Mouse (Mus musculus): ENCODE results near the gene Lyrm9. TPM values are rescaled to one million over a fixed set of nuclear protein-coding genes. Genes with fewer than 3 reads are reported as not detected.
A peak's percentile ranks its signal among the peaks of the same experiment; 100 is the strongest.

Gene Lyrm9
- polyA plus RNA-seq, 1 experiment from 2014 or later: 13.7 TPM

- Histone ChIP-seq H3K36me3 (no peaks in the 10 kb centered on the region), H3K27me3 (no peaks in the 10 kb centered on the region), H3K9ac (replicated peaks) (no peak overlapping the region), H3K9me3 (no peaks in the 10 kb centered on the region), H3K4me1 (replicated peaks) (peaks cover 14% of the 10 kb centered on the region), H3K4me2 (no peak overlapping the region), H3K27ac (peak overlapping the region; percentile 85), H3K4me3 (replicated peaks) (no peak overlapping the region)
- no peak for ATAC-seq (ENCODE audit: insufficient number of reproducible peaks, insufficient read depth, low FRiP score, low TSS enrichment, low read depth)
- 60% methylated on average over 1 of the region's 1 CpGs for WGBS
These were observed 60.3 kb downstream of the Lyrm9 start for GRCm38 (mm10) chr11:78886693-78887092.

GRCm38 (mm10) chr11:78887102-78887971 lies 61.0 kb downstream of the Lyrm9 start:
- no peak for ATAC-seq (ENCODE audit: insufficient number of reproducible peaks, insufficient read depth, low FRiP score, low TSS enrichment, low read depth)
- H3K27me3 ChIP-seq: no peaks in the 10 kb centered on the region
- H3K4me1 ChIP-seq (replicated peaks): peaks cover 14% of the 10 kb centered on the region
- H3K9me3 ChIP-seq: no peaks in the 10 kb centered on the region
- no peak overlapping the region for H3K4me3 ChIP-seq (replicated peaks)
- H3K27ac ChIP-seq: peak overlapping the region; percentile 85
- H3K9ac ChIP-seq (replicated peaks): no peak overlapping the region
- H3K4me2 ChIP-seq: peak overlapping the region; percentile 21; the same call in 1 of the 2 replicates
- WGBS: 21% methylated on average over 9 of the region's 9 CpGs
- H3K36me3 ChIP-seq: no peaks in the 10 kb centered on the region

- H3K9ac ChIP-seq (replicated peaks): no peak overlapping the region
- H3K4me3 ChIP-seq (replicated peaks): no peak overlapping the region
- no peaks in the 10 kb centered on the region for H3K36me3 ChIP-seq
- no peak for ATAC-seq (ENCODE audit: insufficient number of reproducible peaks, insufficient read depth, low FRiP score, low TSS enrichment, low read depth)
- H3K4me2 ChIP-seq: no peak overlapping the region
- no peak overlapping the region for H3K27ac ChIP-seq
- no peaks in the 10 kb centered on the region for H3K9me3 ChIP-seq
- no peaks in the 10 kb centered on the region for H3K27me3 ChIP-seq
- H3K4me1 ChIP-seq (replicated peaks): peaks cover 14% of the 10 kb centered on the region
- 87% methylated on average over 4 of the region's 4 CpGs for WGBS
These were observed 62.8 kb downstream of the Lyrm9 start for GRCm38 (mm10) chr11:78889156-78889555.

Other genes starting within 250 kb of the Lyrm9 start
- gene Nlk, start 129.2 kb upstream of the Lyrm9 start, polyA plus RNA-seq (2016; fragmentation: Nextera tagmentation; extraction: Ambion mirVana): 10.8 and 11.6 TPM in 2 replicates
- 37.6 and 40.2 TPM in 2 replicates for gene Ccnq, start 74.9 kb upstream of the Lyrm9 start, polyA plus RNA-seq (2016; fragmentation: Nextera tagmentation; extraction: Ambion mirVana)
- 0.66 and 1.2 TPM in 2 replicates for gene Nos2, start 94.2 kb downstream of the Lyrm9 start, polyA plus RNA-seq (2016; fragmentation: Nextera tagmentation; extraction: Ambion mirVana)
- 4.1 and 6.8 TPM in 2 replicates for gene Lgals9, start 158.4 kb downstream of the Lyrm9 start, polyA plus RNA-seq (2016; fragmentation: Nextera tagmentation; extraction: Ambion mirVana)